Mouse (Mus musculus) embryonic facial prominence, embryonic 11.5 days (tissue): ENCODE measurements at regions not wholly inside any gene's neighbourhood (a gene's known extent, or its start where the extent isn't known, plus 50 kb on each side); places are given as distances from the start of the nearest gene placed in this dataset.
A peak's percentile ranks its signal among the peaks of the same experiment; 100 is the strongest.

Experiments
- ATAC-seq: fragments of 200-750 bp; cut with Nextera tagmentation; replicated peaks from 2 replicates; pipeline ENCODE4 v1.8.0; 2017; ENCODE audit warnings: low read depth; ENCODE audit not compliant: insufficient number of reproducible peaks, low FRiP score, low TSS enrichment
- DNase-seq: peaks from one replicate; pipeline ENCODE4 v3.0.0-alpha.2; 2015; ENCODE audit warnings: low spot score
- H3K27ac ChIP-seq: fragments of 300-500 bp; sonication (generic); replicated peaks from 2 replicates; pipeline ENCODE4 v1.5.1; 2014; ENCODE audit warnings: mild to moderate bottlenecking, low read depth, low read length, control low read depth
- H3K27me3 ChIP-seq: fragments of 300-500 bp; sonication (generic); 2 replicates; pipeline ENCODE4 v1.6.1; 2014; ENCODE audit warnings: mild to moderate bottlenecking, low read length, moderate library complexity, mixed read lengths; ENCODE audit not compliant: control insufficient read depth, insufficient read depth
- H3K36me3 ChIP-seq: fragments of 300-500 bp; sonication (generic); replicated peaks from 2 replicates; pipeline ENCODE4 v1.6.1; 2014; ENCODE audit warnings: low read depth, mild to moderate bottlenecking, low read length, moderate library complexity, mixed read lengths; ENCODE audit not compliant: control insufficient read depth, insufficient read depth
- H3K4me1 ChIP-seq: fragments of 300-500 bp; sonication (generic); 2 replicates; pipeline ENCODE4 v1.6.1; 2014; ENCODE audit warnings: low read length, mixed read lengths; ENCODE audit not compliant: control insufficient read depth, insufficient read depth
- H3K4me2 ChIP-seq: fragments of 300-500 bp; sonication (generic); 2 replicates; pipeline ENCODE4 v1.6.1; 2014; ENCODE audit warnings: low read depth, mild to moderate bottlenecking, control low read depth, low read length, moderate library complexity
- H3K4me3 ChIP-seq: fragments of 300-500 bp; sonication (generic); 2 replicates; pipeline ENCODE4 v1.5.1; 2014; ENCODE audit warnings: low read depth, low read length, control low read depth
- H3K9ac ChIP-seq: fragments of 300-500 bp; sonication (generic); replicated peaks from 2 replicates; pipeline ENCODE4 v1.6.1; 2014; ENCODE audit warnings: mild to moderate bottlenecking, control low read depth, low read length
- H3K9me3 ChIP-seq: fragments of 300-500 bp; sonication (generic); replicated peaks from 2 replicates; pipeline ENCODE4 v1.6.1; 2016; ENCODE audit warnings: mild to moderate bottlenecking, low read length, inconsistent platforms, mixed read lengths; ENCODE audit not compliant: control insufficient read depth
- WGBS: fragments of 180-500 bp; shearing (Covaris S2); extraction: QIAGEN DNeasy Blood & Tissue Kit; methylation state at CpG from one replicate; pipeline ENCODE4 v1.1.7; 2014; 5-methylcytosine and 5-hydroxymethylcytosine counted together

GRCm38 (mm10) chr9:86145903-86146302 is 303.7 kb downstream of the Tpbg start:
- H3K4me2 ChIP-seq, result no peak overlapping the region
- no peak overlapping the region for H3K4me3 ChIP-seq
- H3K27ac ChIP-seq, result no peak overlapping the region
- H3K9me3 ChIP-seq, result no peaks in the 10 kb centered on the region
- H3K4me1 ChIP-seq, result no peaks in the 10 kb centered on the region
- WGBS, result 91% methylated on average over 4 of the region's 4 CpGs
- ATAC-seq, result no peak
- H3K9ac ChIP-seq, result no peak overlapping the region
- no peaks in the 10 kb centered on the region for H3K27me3 ChIP-seq
- no peaks in the 10 kb centered on the region for H3K36me3 ChIP-seq
- DNase-seq, result no peak

DNA sequence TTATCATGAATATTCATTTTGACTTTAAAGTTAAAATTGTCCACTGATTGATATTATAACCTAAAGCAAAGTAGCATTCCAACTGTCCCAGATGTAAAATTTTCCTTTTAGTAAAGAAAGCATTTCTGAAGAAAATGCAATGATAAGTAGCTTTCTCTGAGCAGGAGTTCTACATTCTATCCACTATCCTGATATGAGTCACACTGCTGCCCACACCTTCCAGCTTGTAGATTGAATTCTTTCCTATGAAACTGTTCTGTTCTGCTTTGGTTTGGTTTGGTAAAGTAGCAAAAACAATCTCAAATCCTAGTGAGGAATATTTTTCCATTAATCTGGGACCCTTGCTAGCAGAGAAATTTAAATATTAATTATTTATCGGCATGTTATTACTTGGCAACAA is 304.4 kb downstream of the Ube2cbp start:
- Histone ChIP-seq H3K4me1 (no peaks in the 10 kb centered on the region), H3K27me3 (no peaks in the 10 kb centered on the region), H3K4me2 (no peak overlapping the region), H3K27ac (no peak overlapping the region), H3K4me3 (no peak overlapping the region), H3K9me3 (no peaks in the 10 kb centered on the region), H3K36me3 (no peaks in the 10 kb centered on the region), H3K9ac (no peak overlapping the region)
- DNase-seq (no peak), ATAC-seq (no peak)
- 94% methylated on average over 1 of the region's 1 CpGs for WGBS

DNA sequence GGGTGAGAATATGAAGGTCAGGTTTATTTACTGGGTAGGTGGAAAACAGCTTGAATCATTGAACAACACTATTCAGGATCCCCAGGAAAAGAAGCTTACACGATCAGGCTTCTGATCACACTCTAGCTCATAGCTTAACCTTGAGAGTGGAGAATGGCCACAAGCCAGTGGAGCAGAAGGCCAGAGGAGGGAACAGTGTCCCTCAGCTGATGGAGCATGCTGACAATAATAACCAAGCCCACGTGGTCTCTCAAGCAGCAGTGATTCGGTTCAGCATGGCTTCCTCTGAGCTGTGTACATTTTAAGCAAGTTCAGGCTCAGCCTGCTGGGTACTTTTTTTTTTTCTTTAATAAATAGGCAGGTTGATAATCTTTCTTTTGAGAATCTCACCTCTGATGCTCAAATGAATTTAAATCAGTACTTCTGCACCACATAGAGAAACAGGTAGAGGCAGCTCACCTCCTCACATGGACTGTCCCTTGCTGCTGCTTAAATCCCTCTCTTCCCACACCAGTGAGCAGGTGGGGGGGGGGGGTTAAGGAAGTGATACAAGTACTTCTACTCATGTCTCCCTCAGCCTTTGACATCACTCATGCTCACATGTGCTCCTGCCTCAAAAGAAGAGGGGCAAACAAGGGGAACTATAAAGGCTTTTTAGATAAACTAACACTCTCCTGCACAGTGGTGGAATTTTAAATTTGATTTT is 298.2 kb downstream of the Ube2cbp start:
- no peak for DNase-seq
- H3K9ac ChIP-seq, result no peak overlapping the region
- H3K9me3 ChIP-seq, result no peaks in the 10 kb centered on the region
- no peaks in the 10 kb centered on the region for H3K27me3 ChIP-seq
- WGBS, result 69% methylated on average over 3 of the region's 3 CpGs
- no peak overlapping the region for H3K27ac ChIP-seq
- no peak overlapping the region for H3K4me3 ChIP-seq
- ATAC-seq, result no peak; the same call in 1 of the 2 replicates
- H3K4me2 ChIP-seq, result no peak overlapping the region
- H3K4me1 ChIP-seq, result no peaks in the 10 kb centered on the region
- no peaks in the 10 kb centered on the region for H3K36me3 ChIP-seq

- H3K4me1 ChIP-seq, result no peaks in the 10 kb centered on the region
- ATAC-seq (no peak), DNase-seq (no peak)
- 86% methylated on average over 2 of the region's 2 CpGs for WGBS
- no peaks in the 10 kb centered on the region for H3K36me3 ChIP-seq
- no peak overlapping the region for H3K27ac ChIP-seq
- H3K4me2 ChIP-seq, result no peak overlapping the region
- H3K27me3 ChIP-seq, result no peaks in the 10 kb centered on the region
- no peak overlapping the region for H3K9ac ChIP-seq
- no peaks in the 10 kb centered on the region for H3K9me3 ChIP-seq
- no peak overlapping the region for H3K4me3 ChIP-seq
Observed at GRCm38 (mm10) chr9:86170756-86171155, 294.0 kb downstream of the Ube2cbp start.

DNA sequence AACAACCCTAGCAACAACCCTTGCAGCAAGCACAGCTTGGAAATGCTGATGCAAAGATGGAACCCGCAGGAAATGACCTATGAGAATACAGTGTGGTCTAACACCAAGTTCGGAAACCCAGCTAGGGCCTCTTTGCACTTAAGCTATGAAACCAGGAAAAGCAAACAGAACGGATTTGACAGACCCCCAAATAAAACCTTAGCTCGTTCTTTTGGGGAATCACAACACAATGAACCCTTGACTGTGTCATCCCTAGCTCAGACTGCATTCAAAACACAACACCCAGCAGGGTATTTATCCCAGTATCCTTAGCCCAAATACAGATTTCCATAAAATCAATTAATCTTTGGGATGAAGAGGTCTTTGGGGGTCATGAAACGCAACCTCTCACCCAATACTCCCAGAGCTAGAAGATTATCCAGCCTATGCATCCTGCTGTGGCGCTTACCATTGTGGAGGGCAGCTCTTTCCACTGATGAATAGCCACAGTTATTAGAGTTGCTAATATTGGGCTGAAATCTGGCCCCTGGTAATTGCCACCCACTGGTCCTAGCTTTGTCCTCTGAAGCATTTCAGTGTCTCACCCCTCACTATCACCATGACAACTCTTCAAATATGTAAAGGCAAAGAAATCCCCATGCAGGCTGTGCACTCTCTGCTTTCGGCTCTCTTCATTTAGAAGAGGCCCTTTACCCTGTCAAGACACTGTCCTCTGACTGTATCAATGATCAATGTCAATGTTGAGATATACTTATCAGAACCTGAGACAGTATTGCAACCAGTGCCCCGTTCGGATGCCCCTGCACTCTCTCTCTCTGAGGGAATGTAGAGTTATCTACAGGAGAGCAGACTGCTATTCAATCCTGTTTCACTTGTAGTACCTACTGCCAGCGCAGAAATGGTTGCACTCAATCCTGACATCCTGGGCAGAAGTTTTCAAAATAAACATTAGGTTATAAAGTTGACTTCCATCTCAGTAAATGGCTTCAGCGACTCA is 277.7 kb downstream of the Ube2cbp start:
- Histone ChIP-seq H3K36me3 (no peaks in the 10 kb centered on the region), H3K4me3 (no peak overlapping the region), H3K9me3 (no peaks in the 10 kb centered on the region), H3K27me3 (no peaks in the 10 kb centered on the region), H3K4me2 (no peak overlapping the region), H3K27ac (no peak overlapping the region), H3K4me1 (no peaks in the 10 kb centered on the region), H3K9ac (no peak overlapping the region)
- WGBS, result 66% methylated on average over 11 of the region's 11 CpGs
- ATAC-seq (peak; percentile 78), DNase-seq (no peak)

GRCm38 (mm10) chr9:86188873-86189272 is 275.9 kb downstream of the Ube2cbp start:
- H3K9ac ChIP-seq, result no peak overlapping the region
- no peak overlapping the region for H3K4me3 ChIP-seq
- no peak for ATAC-seq
- DNase-seq, result no peak
- no peaks in the 10 kb centered on the region for H3K4me1 ChIP-seq
- no peaks in the 10 kb centered on the region for H3K36me3 ChIP-seq
- 6% methylated on average over 2 of the region's 2 CpGs for WGBS
- no peak overlapping the region for H3K4me2 ChIP-seq
- H3K27me3 ChIP-seq, result no peaks in the 10 kb centered on the region
- H3K9me3 ChIP-seq, result no peaks in the 10 kb centered on the region
- H3K27ac ChIP-seq, result no peak overlapping the region

DNA sequence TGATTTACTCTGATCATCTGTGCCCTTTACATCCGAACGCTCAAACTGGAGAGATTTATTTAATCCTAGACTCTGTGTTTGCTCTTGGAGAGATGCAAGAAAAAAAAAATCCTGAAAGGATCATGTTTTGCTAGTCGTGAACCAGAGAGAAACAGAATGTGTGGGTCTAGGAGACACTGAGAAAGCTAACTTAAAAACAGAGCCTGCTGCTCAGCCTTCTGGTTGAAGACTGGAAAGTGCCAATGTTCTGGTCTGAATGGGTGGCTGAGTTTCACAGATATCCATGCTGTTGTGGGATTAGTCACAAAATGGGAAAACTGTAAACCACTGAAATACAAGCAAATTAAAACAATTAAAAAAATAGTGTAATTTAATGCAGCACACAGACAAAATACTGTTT is 259.7 kb downstream of the Ube2cbp start:
- Histone ChIP-seq H3K9me3 (no peaks in the 10 kb centered on the region), H3K4me3 (no peak overlapping the region), H3K9ac (no peak overlapping the region), H3K27ac (no peak overlapping the region), H3K4me1 (no peaks in the 10 kb centered on the region), H3K4me2 (no peak overlapping the region), H3K36me3 (no peaks in the 10 kb centered on the region), H3K27me3 (no peaks in the 10 kb centered on the region)
- DNase-seq (no peak), ATAC-seq (no peak)
- WGBS, result 63% methylated on average over 3 of the region's 3 CpGs

DNA sequence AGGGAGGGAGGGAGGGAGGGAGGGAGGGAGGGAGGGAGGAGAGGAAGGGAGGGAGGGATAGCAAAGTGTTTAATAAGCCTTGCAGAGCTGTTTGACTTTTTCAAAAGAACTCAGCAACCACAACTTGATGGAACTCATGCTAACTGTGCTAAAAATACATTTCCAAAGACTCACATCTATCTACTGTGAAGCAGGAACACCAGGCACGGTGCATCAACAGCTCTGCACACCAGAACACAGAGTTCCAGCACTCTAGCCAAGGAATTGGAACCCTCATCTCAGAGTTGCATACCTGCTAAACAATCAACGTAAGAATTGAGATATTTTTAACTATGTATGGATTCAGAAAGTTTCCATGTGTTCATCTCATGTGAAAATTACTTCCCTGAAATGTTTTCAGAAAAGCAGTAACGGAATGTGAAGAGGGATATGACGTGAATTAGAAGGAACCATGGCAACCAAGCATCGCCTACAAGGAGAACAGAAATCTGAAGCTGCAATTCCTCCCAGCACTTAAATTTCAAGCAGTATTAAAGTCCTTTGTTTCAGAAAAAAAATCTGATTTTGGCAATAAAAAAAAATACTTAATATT is 256.3 kb downstream of the Ube2cbp start:
- H3K4me3 ChIP-seq, result no peak overlapping the region
- WGBS, result 86% methylated on average over 5 of the region's 5 CpGs
- no peak overlapping the region for H3K4me2 ChIP-seq
- H3K9me3 ChIP-seq, result no peaks in the 10 kb centered on the region
- H3K4me1 ChIP-seq, result no peaks in the 10 kb centered on the region
- ATAC-seq (no peak), DNase-seq (no peak)
- no peak overlapping the region for H3K9ac ChIP-seq
- H3K36me3 ChIP-seq, result no peaks in the 10 kb centered on the region
- no peak overlapping the region for H3K27ac ChIP-seq
- H3K27me3 ChIP-seq, result no peaks in the 10 kb centered on the region
